Mouse (Mus musculus) thymus, adult 2 months (tissue): ENCODE measurements around the gene Gkap1. TPM values are rescaled to one million over a fixed set of nuclear protein-coding genes. Genes with fewer than 3 reads are reported as not detected.

Source experiments
- DNase-seq: peaks from one replicate; pipeline ENCODE4 v3.0.0; 2021
- H3K27ac ChIP-seq: fragments of 200-500 bp; 2 replicates; pipeline ENCODE4 v1.5.1; 2012; ENCODE audit warnings: low read length, control low read depth; ENCODE audit not compliant: control insufficient read depth, insufficient read depth
- H3K27me3 ChIP-seq: fragments of 200-500 bp; 2 replicates; pipeline ENCODE4 v1.6.1; 2012; ENCODE audit warnings: mild to moderate bottlenecking, low read length, moderate library complexity, mixed read lengths; ENCODE audit not compliant: control insufficient read depth, insufficient read depth
- H3K36me3 ChIP-seq: fragments of 200-500 bp; 2 replicates; pipeline ENCODE4 v1.6.1; 2012; ENCODE audit warnings: mild to moderate bottlenecking, low read length, moderate library complexity; ENCODE audit not compliant: control insufficient read depth, insufficient read depth
- H3K4me1 ChIP-seq: fragments of 200-500 bp; replicated peaks from 2 replicates; pipeline ENCODE4 v1.6.1; 2012; ENCODE audit warnings: low read length; ENCODE audit not compliant: control insufficient read depth, insufficient read depth
- H3K4me3 ChIP-seq: fragments of 200-500 bp; 2 replicates; pipeline ENCODE4 v1.5.1; 2012; ENCODE audit warnings: mild to moderate bottlenecking, low read length, control low read depth, moderate library complexity; ENCODE audit not compliant: control insufficient read depth, insufficient read depth
- CTCF ChIP-seq: fragments of 200-500 bp; IDR thresholded peaks from 2 replicates; pipeline ENCODE4 v1.5.1; 2012; ENCODE audit warnings: mild to moderate bottlenecking, control low read depth, low read length, moderate library complexity, borderline replicate concordance; ENCODE audit not compliant: control insufficient read depth, poor library complexity, insufficient read depth; ENCODE audit errors: extremely low read depth
- POLR2A ChIP-seq: fragments of 200-500 bp; IDR thresholded peaks from 2 replicates; pipeline ENCODE4 v1.6.1; 2012; ENCODE audit warnings: mild to moderate bottlenecking, low read length, control low read depth, moderate library complexity; ENCODE audit not compliant: control insufficient read depth, poor library complexity, insufficient read depth; ENCODE audit errors: extremely low read depth
- WGBS: fragments of 180-500 bp; shearing (Covaris S2); methylation state at CpG from one replicate; pipeline ENCODE4 v1.1.7; 2018; 5-methylcytosine and 5-hydroxymethylcytosine counted together
- polyA plus RNA-seq: library from polyadenylated mRNA; depleted of rRNA; stranded (reverse); fragments of >200 nt; gene quantifications from 2 replicates; pipeline ENCODE4 v1.2.3, GENCODE M21; 2012

Gkap1 gene
- polyA plus RNA-seq, 1 experiment, result 4.0 TPM

GRCm38 (mm10) chr13:58236536-58236935, 39.0 kb downstream of the Gkap1 start:
- WGBS, result 96% methylated on average over 7 of the region's 7 CpGs
- DNase-seq, result no peak
- Histone ChIP-seq H3K36me3 (no peaks in the 10 kb centered on the region), H3K27me3 (no peaks in the 10 kb centered on the region), H3K4me1 (no peaks in the 10 kb centered on the region), H3K27ac (no peak overlapping the region), H3K4me3 (no peak overlapping the region)
- TF ChIP-seq CTCF, result no peak
- no peak for TF ChIP-seq POLR2A

- H3K36me3 ChIP-seq, result no peaks in the 10 kb centered on the region
- H3K4me1 ChIP-seq, result no peaks in the 10 kb centered on the region
- DNase-seq, result peak; percentile 31
- TF ChIP-seq CTCF (peak; percentile 76; the same call in 1 of the 2 replicates), POLR2A (no peak)
- WGBS, result 54% methylated on average over 5 of the region's 5 CpGs
- no peak overlapping the region for H3K27ac ChIP-seq
- no peaks in the 10 kb centered on the region for H3K27me3 ChIP-seq
- H3K4me3 ChIP-seq, result no peak overlapping the region
Measured at GRCm38 (mm10) chr13:58232611-58233010, 42.9 kb downstream of the Gkap1 start.

- WGBS, result 96% methylated on average over 8 of the region's 8 CpGs
- Histone ChIP-seq H3K4me1 (no peaks in the 10 kb centered on the region), H3K4me3 (no peak overlapping the region), H3K36me3 (no peaks in the 10 kb centered on the region), H3K27me3 (no peaks in the 10 kb centered on the region), H3K27ac (no peak overlapping the region)
- no peak for TF ChIP-seq POLR2A
- no peak for TF ChIP-seq CTCF
- DNase-seq, result no peak
Measured at GRCm38 (mm10) chr13:58232070-58232469, 43.4 kb downstream of the Gkap1 start.

GRCm38 (mm10) chr13:58228624-58229023, 46.9 kb downstream of the Gkap1 start:
- TF ChIP-seq POLR2A (no peak), CTCF (no peak)
- H3K36me3 ChIP-seq, result no peaks in the 10 kb centered on the region
- H3K27ac ChIP-seq, result no peak overlapping the region
- WGBS, result 89% methylated on average over 2 of the region's 2 CpGs
- H3K4me1 ChIP-seq, result no peaks in the 10 kb centered on the region
- H3K27me3 ChIP-seq, result no peaks in the 10 kb centered on the region
- H3K4me3 ChIP-seq, result no peak overlapping the region
- DNase-seq, result no peak

- DNase-seq, result no peak
- no peak overlapping the region for H3K27ac ChIP-seq
- no peak overlapping the region for H3K4me3 ChIP-seq
- TF ChIP-seq CTCF (no peak), POLR2A (no peak)
- no peaks in the 10 kb centered on the region for H3K36me3 ChIP-seq
- H3K4me1 ChIP-seq, result no peaks in the 10 kb centered on the region
- WGBS, result 92% methylated on average over 8 of the region's 8 CpGs
- no peaks in the 10 kb centered on the region for H3K27me3 ChIP-seq
Measured at GRCm38 (mm10) chr13:58225694-58226093, 49.8 kb downstream of the Gkap1 start.

- no peak overlapping the region for H3K27ac ChIP-seq
- no peaks in the 10 kb centered on the region for H3K36me3 ChIP-seq
- no peak for DNase-seq
- no peak for TF ChIP-seq CTCF
- TF ChIP-seq POLR2A, result no peak
- H3K27me3 ChIP-seq, result no peaks in the 10 kb centered on the region
- 91% methylated on average over 3 of the region's 3 CpGs for WGBS
- H3K4me3 ChIP-seq, result no peak overlapping the region
- H3K4me1 ChIP-seq, result peaks cover 3% of the 10 kb centered on the region
Measured at GRCm38 (mm10) chr13:58220206-58220605, 55.3 kb downstream of the Gkap1 start.

GRCm38 (mm10) chr13:58217536-58217935, 58.0 kb downstream of the Gkap1 start:
- Histone ChIP-seq H3K27me3 (no peaks in the 10 kb centered on the region), H3K27ac (no peak overlapping the region), H3K4me1 (peaks cover 5% of the 10 kb centered on the region), H3K4me3 (no peak overlapping the region), H3K36me3 (no peaks in the 10 kb centered on the region)
- no peak for DNase-seq
- WGBS, result 91% methylated on average over 2 of the region's 2 CpGs
- no peak for TF ChIP-seq CTCF
- no peak for TF ChIP-seq POLR2A
